Mouse (Mus musculus) CH12.LX (cell line): Measurements from ENCODE around the gene Hspbp1. TPM values are rescaled to one million over a fixed set of nuclear protein-coding genes. Genes with fewer than 3 reads are reported as not detected.

ENCODE experiments used
- DNase-seq: peaks from one replicate; pipeline ENCODE4 v3.0.0-alpha.2; 2013; ENCODE audit errors: extremely low read depth
- H3K27ac ChIP-seq: 2 replicates; pipeline ENCODE4 v1.5.1; 2012; ENCODE audit warnings: low read depth, mild to moderate bottlenecking, control low read depth, moderate library complexity; ENCODE audit not compliant: insufficient read depth
- H3K27me3 ChIP-seq: replicated peaks from 2 replicates; pipeline ENCODE3; 2012; ENCODE audit warnings: inconsistent platforms
- H3K36me3 ChIP-seq, 2 experiments: replicated peaks in 1 of 2; 2 replicates each; pipeline versions ENCODE3 to v1.6.1; 2012; ENCODE audit warnings: inconsistent platforms in 1 of 2, low read length in 1 of 2, mild to moderate bottlenecking in 1 of 2, mixed read lengths in 1 of 2, moderate library complexity in 1 of 2; ENCODE audit not compliant: control insufficient read depth in 1 of 2, insufficient read depth in 1 of 2
- H3K4me1 ChIP-seq, 2 experiments: 2 replicates each; pipeline ENCODE4 v1.6.1; 2012; ENCODE audit warnings: inconsistent platforms in 1 of 2, moderate library complexity in 1 of 2; ENCODE audit not compliant: insufficient read depth in 2 of 2, control insufficient read depth in 1 of 2
- H3K4me2 ChIP-seq: 2 replicates; pipeline ENCODE4 v1.6.1; 2012; ENCODE audit warnings: low read depth, mild to moderate bottlenecking, control low read depth; ENCODE audit not compliant: poor library complexity, insufficient read depth, severe bottlenecking
- H3K4me3 ChIP-seq, 3 experiments: fragments of 150-350 bp in 1 of 3; sonication (generic) in 1 of 3; replicated peaks in 1 of 3; 2 replicates each; pipeline versions ENCODE3 to v1.5.1; 2011 to 2012; ENCODE audit warnings: low read depth in 2 of 3, low read length in 2 of 3, mild to moderate bottlenecking in 2 of 3, moderate library complexity in 2 of 3, control low read depth in 1 of 3, improper control_type of control experiment in 1 of 3, inconsistent platforms in 1 of 3, mixed read lengths in 1 of 3; ENCODE audit not compliant: poor library complexity in 1 of 3
- H3K79me2 ChIP-seq: replicated peaks from 2 replicates; pipeline ENCODE4 v1.6.1; 2012; ENCODE audit warnings: mild to moderate bottlenecking, moderate library complexity; ENCODE audit not compliant: control insufficient read depth, poor library complexity, insufficient read depth, severe bottlenecking; ENCODE audit errors: extremely low read depth
- H3K9ac ChIP-seq: 2 replicates; pipeline ENCODE4 v1.6.1; 2012; ENCODE audit warnings: low read depth, mild to moderate bottlenecking, control low read depth, moderate library complexity; ENCODE audit not compliant: insufficient read depth
- H3K9me3 ChIP-seq: replicated peaks from 2 replicates; pipeline ENCODE3; 2012; ENCODE audit warnings: low read length, inconsistent platforms, mixed read lengths
- BHLHE40 ChIP-seq: IDR thresholded peaks from 2 replicates; pipeline ENCODE4 v1.6.1; 2011; ENCODE audit warnings: mild to moderate bottlenecking, low read depth, low read length, improper control_type of control experiment
- CHD1 ChIP-seq: IDR thresholded peaks from 2 replicates; pipeline ENCODE4 v1.6.1; 2012; ENCODE audit warnings: low read depth, low read length, improper control_type of control experiment, inconsistent platforms
- CTCF ChIP-seq, 2 experiments: IDR thresholded peaks in 1 of 2; conservative IDR thresholded peaks in 1 of 2; 2 replicates each; pipeline ENCODE4 v1.5.1; 2011 to 2012; ENCODE audit warnings: low read depth in 2 of 2, low read length in 2 of 2, improper control_type of control experiment in 1 of 2, inconsistent platforms in 1 of 2, mild to moderate bottlenecking in 1 of 2, moderate library complexity in 1 of 2
- EP300 ChIP-seq: IDR thresholded peaks from 2 replicates; pipeline ENCODE4 v1.6.1; 2011; ENCODE audit warnings: low read length, improper control_type of control experiment
- IRF4 ChIP-seq: IDR thresholded peaks from 2 replicates; pipeline ENCODE4 v1.6.1; 2014; ENCODE audit warnings: low read depth, mild to moderate bottlenecking, inconsistent platforms, low read length, improper control_type of control experiment
- JUN ChIP-seq: IDR thresholded peaks from 2 replicates; pipeline ENCODE4 v1.6.1; 2011; ENCODE audit warnings: low read depth, mild to moderate bottlenecking, low read length, improper control_type of control experiment, moderate library complexity; ENCODE audit not compliant: insufficient read depth
- JUND ChIP-seq: conservative IDR thresholded peaks from 2 replicates; pipeline ENCODE4 v1.6.1; 2011; ENCODE audit warnings: low read depth, low read length, improper control_type of control experiment
- KAT2A ChIP-seq: IDR thresholded peaks from 2 replicates; pipeline ENCODE4 v1.6.1; 2012; ENCODE audit warnings: low read length, improper control_type of control experiment, inconsistent platforms; ENCODE audit not compliant: insufficient replicate concordance
- MAZ ChIP-seq: IDR thresholded peaks from 2 replicates; pipeline ENCODE4 v1.6.1; 2012; ENCODE audit warnings: low read depth, mild to moderate bottlenecking, inconsistent platforms, low read length, improper control_type of control experiment, moderate library complexity
- MXI1 ChIP-seq: IDR thresholded peaks from 2 replicates; pipeline ENCODE4 v1.6.1; 2011; ENCODE audit warnings: mild to moderate bottlenecking, low read depth, low read length, improper control_type of control experiment
- NRF1 ChIP-seq: IDR thresholded peaks from 2 replicates; pipeline ENCODE4 v1.6.1; 2014; ENCODE audit warnings: low read depth, mild to moderate bottlenecking, inconsistent platforms, low read length, improper control_type of control experiment, moderate library complexity
- POLR2A ChIP-seq: IDR thresholded peaks from 2 replicates; pipeline ENCODE4 v1.6.1; 2011; ENCODE audit warnings: low read depth, mild to moderate bottlenecking, improper control_type of control experiment, low read length
- RAD21 ChIP-seq: IDR thresholded peaks from 2 replicates; pipeline ENCODE4 v1.6.1; 2011; ENCODE audit warnings: low read depth, mild to moderate bottlenecking, low read length, improper control_type of control experiment, moderate library complexity
- RCOR1 ChIP-seq: conservative IDR thresholded peaks from 2 replicates; pipeline ENCODE4 v1.6.1; 2012; ENCODE audit warnings: low read depth, mild to moderate bottlenecking, inconsistent platforms, low read length, improper control_type of control experiment
- SIN3A ChIP-seq: IDR thresholded peaks from 2 replicates; pipeline ENCODE4 v1.6.1; 2012; ENCODE audit warnings: low read length, improper control_type of control experiment, inconsistent platforms
- SMC3 ChIP-seq: IDR thresholded peaks from 2 replicates; pipeline ENCODE4 v1.6.1; 2011; ENCODE audit warnings: low read depth, low read length, improper control_type of control experiment
- TBP ChIP-seq: conservative IDR thresholded peaks from 2 replicates; pipeline ENCODE4 v1.6.1; 2011; ENCODE audit warnings: low read depth, low read length, improper control_type of control experiment
- USF1 ChIP-seq: IDR thresholded peaks from 2 replicates; pipeline ENCODE4 v1.6.1; 2014; ENCODE audit warnings: low read depth, mild to moderate bottlenecking, inconsistent platforms, low read length, improper control_type of control experiment
- USF2 ChIP-seq: conservative IDR thresholded peaks from 2 replicates; pipeline ENCODE4 v1.6.1; 2011; ENCODE audit warnings: low read depth, low read length, improper control_type of control experiment
- ZKSCAN1 ChIP-seq: IDR thresholded peaks from 2 replicates; pipeline ENCODE4 v1.6.1; 2012; ENCODE audit warnings: low read depth, inconsistent platforms, low read length, improper control_type of control experiment, borderline replicate concordance
- dilution Hi-C: fragments of 300-500 bp; cut with MboI; formaldehyde crosslinking; loops from 2 replicates; pipeline ENCODE4 v1.14.3; 2020; ENCODE audit warnings: low sequenced_read_pairs; ENCODE audit not compliant: extremely low pct_unique_long_range_greater_than_20kb, extremely low pct_ligation_motif_present
- in situ Hi-C: fragments of 300-500 bp; cut with MboI; formaldehyde crosslinking; loops from 3 replicates; pipeline ENCODE4 v1.14.3; 2019; ENCODE audit warnings: low sequenced_read_pairs, low pct_ligation_motif_present, low pct_unique_long_range_greater_than_20kb, mixed read lengths
- polyA plus RNA-seq: library from polyadenylated mRNA; unstranded; fragments of >175 nt; gene quantifications from 2 replicates; pipeline ENCODE4 v1.2.1, GENCODE M21; 2012; ENCODE audit warnings: low read depth; ENCODE audit not compliant: insufficient read length
- total RNA-seq, 2 experiments: library from RNA; depleted of rRNA; stranded (reverse); fragments of 300-350 nt in 1 of 2; fragments of >200 nt in 1 of 2; gene quantifications; 2 replicates each; pipeline ENCODE4 v1.2.3; 2012 to 2014

The Hspbp1 gene
- total and polyA plus RNA-seq, 3 experiments: 90.6 to 131 (median 98.8) TPM

DNA sequence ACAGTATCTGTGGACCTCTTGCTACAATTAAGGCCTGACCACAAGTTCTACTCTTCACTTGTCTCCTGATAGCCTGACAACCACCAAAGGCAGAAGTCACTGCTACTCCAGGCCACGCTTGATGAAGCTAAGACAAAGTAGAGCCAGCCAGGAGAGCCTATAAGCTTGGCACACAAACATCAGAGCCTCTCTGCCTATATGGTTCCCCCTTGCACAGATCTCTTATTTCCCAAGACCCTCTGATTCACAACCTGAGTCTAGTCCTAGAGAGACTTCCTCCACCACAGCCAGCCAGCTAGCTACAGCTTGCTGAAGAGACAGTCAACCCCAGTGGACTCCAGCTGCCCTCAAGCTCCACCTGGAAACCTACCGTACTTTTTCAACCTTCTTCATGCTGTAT lies 36.9 kb downstream of the Hspbp1 start:
- Histone ChIP-seq H3K36me3 (peaks cover 45 to 77% of the 10 kb centered on the region in 2 experiments), H3K4me2 (no peak overlapping the region), H3K9ac (no peak overlapping the region), H3K79me2 (peaks cover 48% of the 10 kb centered on the region), H3K4me1 (peaks cover 21 to 43% of the 10 kb centered on the region in 2 experiments), H3K4me3 (no peak overlapping the region), H3K9me3 (no peaks in the 10 kb centered on the region), H3K27me3 (no peaks in the 10 kb centered on the region), H3K27ac (no peak overlapping the region)
- in situ Hi-C loops (no loop called here), dilution Hi-C loops (no loop called here)
- DNase-seq: no peak
- TF ChIP-seq POLR2A (no peak), TBP (no peak), RCOR1 (no peak), EP300 (no peak), MXI1 (no peak), RAD21 (no peak), KAT2A (no peak), ZKSCAN1 (no peak), USF2 (no peak), CHD1 (no peak), JUN (no peak), NRF1 (no peak), IRF4 (no peak), MAZ (no peak), JUND (no peak)

DNA sequence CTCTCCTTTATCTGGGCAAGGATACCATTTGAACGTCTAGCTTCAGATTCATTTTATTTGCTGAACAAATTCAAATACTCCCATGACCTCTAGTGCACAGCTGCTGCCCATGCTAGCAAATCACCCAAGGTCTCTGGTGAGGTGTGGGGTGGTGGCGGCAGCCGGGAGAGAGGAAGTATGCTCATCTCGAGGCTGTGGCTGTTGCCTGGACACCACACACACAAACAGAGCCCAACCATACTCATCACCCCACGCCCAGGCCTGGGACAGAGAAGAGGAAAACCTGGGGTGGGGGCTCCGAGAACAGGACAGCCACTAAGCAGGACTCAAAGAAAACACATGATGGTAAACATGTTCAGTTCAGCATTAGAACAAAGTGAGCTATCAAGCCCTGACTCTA lies 37.6 kb downstream of the Hspbp1 start:
- H3K27ac ChIP-seq: no peak overlapping the region
- peaks cover 41% of the 10 kb centered on the region for H3K79me2 ChIP-seq
- H3K9me3 ChIP-seq: no peaks in the 10 kb centered on the region
- in situ Hi-C loops (no loop called here), dilution Hi-C loops (no loop called here)
- DNase-seq: peak; percentile 50
- no peak overlapping the region for H3K4me3 ChIP-seq
- peaks cover 51 to 76% of the 10 kb centered on the region in 2 experiments for H3K36me3 ChIP-seq
- no peak overlapping the region for H3K4me2 ChIP-seq
- H3K9ac ChIP-seq: no peak overlapping the region
- H3K27me3 ChIP-seq: no peaks in the 10 kb centered on the region
- TF ChIP-seq SMC3: no peak
- no peak for TF ChIP-seq KAT2A
- no peak for TF ChIP-seq USF1
- TF ChIP-seq CTCF (conservative IDR thresholded peaks at IDR 0.05 in 1 of 2, IDR thresholded peaks at IDR 0.05 in 1 of 2; ENCODE audit: low read depth in 2 of 2, low read length in 2 of 2): no peak
- no peak for TF ChIP-seq SIN3A
- no peak for TF ChIP-seq POLR2A
- TF ChIP-seq BHLHE40: no peak
- H3K4me1 ChIP-seq: peaks cover 14 to 36% of the 10 kb centered on the region in 2 experiments
